Mouse (Mus musculus) heart, embryonic 14.5 days (tissue): Measurements from ENCODE around the gene Sufu. TPM values are rescaled to one million over a fixed set of nuclear protein-coding genes. Genes with fewer than 3 reads are reported as not detected.

Experiments
- ATAC-seq: fragments of 200-750 bp; cut with Nextera tagmentation; 2 replicates; pipeline ENCODE4 v1.8.0; 2017; ENCODE audit warnings: low read depth, moderate TSS enrichment; ENCODE audit not compliant: insufficient number of reproducible peaks, insufficient read depth, low FRiP score
- H3K27ac ChIP-seq, 2 experiments: fragments of 200-500 bp in 1 of 2; fragments of 300-500 bp in 1 of 2; sonication (generic) in 1 of 2; replicated peaks in 1 of 2; 2 replicates each; pipeline ENCODE4 v1.5.1; 2012 to 2014; ENCODE audit warnings: low read depth in 2 of 2, low read length in 2 of 2, control low read depth in 1 of 2, mild to moderate bottlenecking in 1 of 2, mixed read lengths in 1 of 2; ENCODE audit not compliant: control insufficient read depth in 1 of 2, insufficient read depth in 1 of 2
- H3K27me3 ChIP-seq: fragments of 300-500 bp; sonication (generic); 2 replicates; pipeline ENCODE4 v1.6.1; 2014; ENCODE audit warnings: mild to moderate bottlenecking, low read length, control low read depth; ENCODE audit not compliant: control insufficient read depth, insufficient read depth
- H3K36me3 ChIP-seq: fragments of 300-500 bp; sonication (generic); 2 replicates; pipeline ENCODE4 v1.6.1; 2014; ENCODE audit warnings: mild to moderate bottlenecking, control low read depth, low read length, mixed read lengths; ENCODE audit not compliant: control insufficient read depth, insufficient read depth
- H3K4me1 ChIP-seq, 2 experiments: fragments of 200-500 bp in 1 of 2; fragments of 300-500 bp in 1 of 2; sonication (generic) in 1 of 2; 2 replicates each; pipeline ENCODE4 v1.6.1; 2012 to 2014; ENCODE audit warnings: low read length in 2 of 2, control low read depth in 1 of 2, mixed read lengths in 1 of 2; ENCODE audit not compliant: control insufficient read depth in 2 of 2, insufficient read depth in 2 of 2
- H3K4me2 ChIP-seq: fragments of 300-500 bp; sonication (generic); 2 replicates; pipeline ENCODE4 v1.6.1; 2014; ENCODE audit warnings: mild to moderate bottlenecking, low read length
- H3K4me3 ChIP-seq, 2 experiments: fragments of 200-500 bp in 1 of 2; fragments of 300-500 bp in 1 of 2; sonication (generic) in 1 of 2; 2 replicates each; pipeline ENCODE4 v1.5.1; 2012 to 2014; ENCODE audit warnings: low read length in 2 of 2, mild to moderate bottlenecking in 2 of 2, control low read depth in 1 of 2, low read depth in 1 of 2, moderate library complexity in 1 of 2; ENCODE audit not compliant: control insufficient read depth in 1 of 2, insufficient read depth in 1 of 2
- H3K9ac ChIP-seq: fragments of 300-500 bp; sonication (generic); 2 replicates; pipeline ENCODE4 v1.6.1; 2014; ENCODE audit warnings: mild to moderate bottlenecking, low read length
- H3K9me3 ChIP-seq: fragments of 300-500 bp; sonication (generic); 2 replicates; pipeline ENCODE4 v1.6.1; 2016; ENCODE audit warnings: low read length, control low read depth; ENCODE audit not compliant: control insufficient read depth
- WGBS: fragments of 180-500 bp; shearing (Covaris S2); extraction: QIAGEN DNeasy Blood & Tissue Kit; methylation state at CpG from one replicate; pipeline ENCODE4 v1.1.7; 2014; 5-methylcytosine and 5-hydroxymethylcytosine counted together
- polyA plus RNA-seq: library from polyadenylated mRNA; unstranded; fragments of >200 nt; fragmentation: Nextera tagmentation; extraction: Ambion mirVana; gene quantifications from 2 replicates; pipeline ENCODE4 v1.2.1, GENCODE M21; 2014

Gene Sufu
- polyA plus RNA-seq, 1 experiment from 2014 or later: 18.8 TPM

DNA sequence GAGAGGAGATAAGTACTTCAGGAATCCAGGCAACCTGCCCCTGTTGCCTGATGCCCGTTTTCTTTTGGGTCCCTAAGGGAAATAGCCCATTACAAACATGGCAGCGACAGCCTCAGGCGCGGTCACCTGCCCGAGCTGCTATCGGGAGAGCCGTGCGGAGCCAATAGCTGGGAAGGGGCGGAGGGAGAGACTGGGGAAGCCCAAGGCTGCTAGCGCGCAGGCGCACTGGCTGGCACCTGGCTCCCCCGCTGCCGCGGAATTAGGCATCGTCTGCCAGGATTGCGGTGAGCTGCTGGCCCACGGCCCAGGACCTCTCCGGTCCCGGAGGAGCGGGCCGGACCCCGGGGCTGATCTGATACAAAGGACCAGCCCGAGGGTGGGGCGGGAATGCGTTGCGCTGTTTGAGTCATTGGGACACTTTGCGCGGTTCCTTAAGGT is 40.0 kb upstream of the Sufu start:
- Histone ChIP-seq H3K27me3 (peaks cover 22% of the 10 kb centered on the region), H3K4me2 (peak overlapping the region; percentile 79), H3K9ac (peak overlapping the region; percentile 65), H3K4me1 (peaks cover 2 to 4% of the 10 kb centered on the region in 2 experiments; a peak in 1 of 4 replicates), H3K9me3 (no peaks in the 10 kb centered on the region), H3K4me3 (peak overlapping the region; percentile 50 to 52), H3K36me3 (no peaks in the 10 kb centered on the region), H3K27ac (no peak overlapping the region)
- ATAC-seq: peak; percentile 75
- WGBS: under 1% methylated on average over 29 of the region's 29 CpGs

DNA sequence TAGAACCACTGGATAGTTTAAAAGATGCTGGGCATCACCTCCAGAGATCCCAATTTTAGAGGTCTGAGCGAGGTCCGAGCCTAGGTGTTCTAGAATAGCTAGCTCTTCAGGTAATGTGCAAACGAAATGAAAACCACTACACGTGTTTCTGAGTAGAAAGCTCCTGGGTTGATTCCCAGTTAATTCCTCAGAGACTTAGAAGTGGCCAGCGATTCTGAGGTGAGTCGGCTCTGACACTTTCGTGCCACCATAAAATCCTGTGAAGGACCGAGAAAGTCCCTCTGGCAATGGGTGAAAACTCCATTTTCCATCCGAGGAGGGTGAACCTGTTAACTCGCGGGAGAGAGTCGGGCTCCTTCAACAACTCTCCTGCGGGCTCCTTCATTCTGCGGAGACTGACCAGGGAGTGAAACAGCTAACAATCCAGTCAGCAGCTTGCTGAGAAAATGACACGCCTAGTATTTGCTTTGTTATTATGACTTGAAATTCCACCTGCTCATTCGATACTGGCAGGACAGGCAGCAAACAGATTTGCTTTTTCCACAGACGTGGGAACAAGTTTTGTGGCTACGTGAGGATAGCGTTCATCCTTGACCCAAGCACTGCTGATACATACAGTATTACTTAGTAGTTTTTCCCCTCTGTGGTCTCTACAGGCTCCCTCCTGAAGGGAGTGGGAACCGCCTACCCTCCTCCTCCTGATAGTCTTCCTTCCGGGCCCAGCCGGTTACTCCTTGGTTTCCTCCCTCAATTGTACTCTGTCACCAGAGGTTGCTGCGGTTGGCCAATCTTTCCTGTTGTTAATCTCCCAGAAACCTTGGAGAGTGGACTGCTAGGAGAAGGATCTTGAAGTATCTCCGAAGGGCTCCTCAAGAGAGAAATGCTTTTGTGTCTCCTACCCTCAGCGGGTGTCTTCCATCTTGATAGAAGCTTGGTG is 39.1 kb upstream of the Sufu start:
- H3K4me1 ChIP-seq: peaks cover 2 to 4% of the 10 kb centered on the region in 2 experiments; a peak in 1 of 4 replicates
- ATAC-seq: no peak
- peaks cover 22% of the 10 kb centered on the region for H3K27me3 ChIP-seq
- H3K9ac ChIP-seq: peak overlapping the region; percentile 65
- peak overlapping the region; percentile 79 for H3K4me2 ChIP-seq
- H3K36me3 ChIP-seq: no peaks in the 10 kb centered on the region
- 18% methylated on average over 25 of the region's 25 CpGs for WGBS
- peak overlapping the region; percentile 50 to 52; a peak in 3 of 4 replicates for H3K4me3 ChIP-seq
- no peaks in the 10 kb centered on the region for H3K9me3 ChIP-seq
- H3K27ac ChIP-seq: peak overlapping the region; percentile 18 to 62; a peak in 3 of 4 replicates

GRCm38 (mm10) chr19:46358381-46358780 is 38.3 kb upstream of the Sufu start:
- peaks cover 2 to 4% of the 10 kb centered on the region in 2 experiments; a peak in 1 of 4 replicates for H3K4me1 ChIP-seq
- 56% methylated on average over 4 of the region's 4 CpGs for WGBS
- H3K4me3 ChIP-seq: no peak overlapping the region
- no peak for ATAC-seq
- H3K27ac ChIP-seq: 0 out of 4 replicates have a peak overlapping the region, but pooled peaks have one; percentile 18 to 62
- no peak overlapping the region for H3K9ac ChIP-seq
- peaks cover 18% of the 10 kb centered on the region for H3K27me3 ChIP-seq
- no peaks in the 10 kb centered on the region for H3K36me3 ChIP-seq
- H3K9me3 ChIP-seq: no peaks in the 10 kb centered on the region
- H3K4me2 ChIP-seq: peak overlapping the region; percentile 79; the same call in 1 of the 2 replicates

DNA sequence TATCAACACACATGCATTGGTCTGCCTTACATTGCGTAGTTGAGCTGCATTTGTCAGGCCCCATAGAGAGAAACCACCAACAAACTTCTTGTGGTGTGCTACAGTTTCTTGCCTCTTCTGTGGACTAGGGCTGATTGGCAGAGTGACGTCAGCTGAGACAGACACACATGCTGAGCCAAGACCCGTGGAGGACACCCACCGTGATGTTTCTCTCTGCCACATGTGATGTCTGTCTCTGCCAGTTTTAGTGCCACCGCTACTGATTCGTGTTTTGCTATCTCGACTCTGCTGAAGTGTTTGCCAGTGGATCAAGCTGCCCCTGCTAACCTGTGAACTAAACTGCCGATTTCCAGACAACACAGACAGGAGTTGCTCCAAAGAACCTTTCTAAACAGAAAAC is 34.6 kb upstream of the Sufu start:
- WGBS: 75% methylated on average over 8 of the region's 8 CpGs
- ATAC-seq: no peak

DNA sequence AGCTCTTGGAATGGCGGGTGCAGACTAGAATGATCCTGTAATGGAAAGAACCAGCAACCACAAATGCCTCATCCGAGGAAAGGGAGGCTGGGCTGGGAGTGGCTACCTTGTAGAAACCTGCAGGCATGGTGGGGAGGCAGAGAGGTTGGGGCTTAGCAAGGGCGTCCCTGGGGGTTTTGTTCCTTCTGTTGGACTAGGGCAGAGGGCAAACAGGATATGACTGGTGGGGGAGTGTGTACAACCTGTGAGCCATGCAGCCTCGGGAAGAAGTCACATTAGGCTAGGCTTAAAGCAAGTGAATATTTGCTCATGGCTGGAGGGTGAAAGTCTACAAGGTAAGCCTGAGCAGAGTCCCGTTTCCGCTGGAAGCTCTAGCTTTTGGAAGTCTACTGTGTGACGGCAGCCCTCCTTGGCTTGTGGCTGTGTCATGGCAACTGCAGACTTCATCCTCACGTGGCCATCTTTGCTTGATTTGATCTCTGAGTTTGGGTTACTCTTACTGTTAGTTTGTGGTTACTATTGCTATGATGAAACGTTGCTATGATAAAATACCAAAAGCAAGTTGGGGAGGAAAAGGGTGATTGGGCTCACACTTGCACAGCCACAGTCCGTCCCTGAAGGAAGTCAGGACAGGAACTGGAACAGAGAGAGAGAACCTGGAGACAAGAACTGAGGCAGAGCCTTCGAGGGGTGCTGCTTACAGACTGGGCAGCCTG is 33.2 kb upstream of the Sufu start:
- no peak for ATAC-seq
- H3K9me3 ChIP-seq: no peaks in the 10 kb centered on the region
- H3K4me3 ChIP-seq: no peak overlapping the region
- no peaks in the 10 kb centered on the region for H3K4me1 ChIP-seq
- WGBS: 77% methylated on average over 11 of the region's 11 CpGs
- no peak overlapping the region for H3K4me2 ChIP-seq
- H3K27ac ChIP-seq: no peak overlapping the region
- no peaks in the 10 kb centered on the region for H3K36me3 ChIP-seq
- no peak overlapping the region for H3K9ac ChIP-seq
- H3K27me3 ChIP-seq: peaks cover 2% of the 10 kb centered on the region

More for the DNA sequence above, 34.6 kb upstream of the Sufu start:
- Histone ChIP-seq H3K4me2 (no peak overlapping the region), H3K36me3 (no peaks in the 10 kb centered on the region), H3K27ac (no peak overlapping the region), H3K9ac (no peak overlapping the region), H3K4me1 (peaks cover 0 to 4% of the 10 kb centered on the region in 2 experiments; a peak in 1 of 4 replicates), H3K27me3 (peaks cover 15% of the 10 kb centered on the region), H3K4me3 (no peak overlapping the region), H3K9me3 (no peaks in the 10 kb centered on the region)

GRCm38 (mm10) chr19:46367798-46368590 is 28.7 kb upstream of the Sufu start:
- WGBS: 78% methylated on average over 22 of the region's 23 CpGs
- Histone ChIP-seq H3K9me3 (no peaks in the 10 kb centered on the region), H3K27me3 (no peaks in the 10 kb centered on the region), H3K9ac (no peak overlapping the region), H3K4me3 (no peak overlapping the region), H3K4me1 (0 out of 4 replicates have a peak, but pooled peaks cover 0 to 2% of the 10 kb centered on the region in 2 experiments), H3K36me3 (no peaks in the 10 kb centered on the region), H3K27ac (no peak overlapping the region), H3K4me2 (no peak overlapping the region)
- ATAC-seq: no peak

- no peaks in the 10 kb centered on the region for H3K36me3 ChIP-seq
- H3K9me3 ChIP-seq: no peaks in the 10 kb centered on the region
- H3K4me1 ChIP-seq: 0 out of 4 replicates have a peak, but pooled peaks cover 0 to 2% of the 10 kb centered on the region in 2 experiments
- no peak for ATAC-seq
- 3% methylated on average over 4 of the region's 4 CpGs for WGBS
- H3K4me3 ChIP-seq: no peak overlapping the region
- H3K27me3 ChIP-seq: no peaks in the 10 kb centered on the region
- no peak overlapping the region for H3K9ac ChIP-seq
- H3K27ac ChIP-seq: no peak overlapping the region
- H3K4me2 ChIP-seq: no peak overlapping the region
These were observed 27.5 kb upstream of the Sufu start for GRCm38 (mm10) chr19:46369204-46369603.
